Mouse (Mus musculus) C2C12 (cell line): ENCODE results near the gene D430041D05Rik.

Source experiments
- CTCF ChIP-seq: IDR thresholded peaks from one replicate; pipeline ENCODE4 v1.5.1; 2011; ENCODE audit not compliant: control insufficient read depth, insufficient read depth, insufficient read length
- FOSL1 ChIP-seq: IDR thresholded peaks from one replicate; pipeline ENCODE4 v1.8.0; 2011; ENCODE audit warnings: mild to moderate bottlenecking, low read length; ENCODE audit not compliant: poor library complexity, insufficient read depth, severe bottlenecking
- MAX ChIP-seq: IDR thresholded peaks from one replicate; pipeline ENCODE4 v1.6.1; 2011; ENCODE audit warnings: mild to moderate bottlenecking, control low read depth

- TF ChIP-seq FOSL1 (no peak), CTCF (no peak), MAX (no peak)
Observed at GRCm38 (mm10) chr2:104208415-104208814, 202.4 kb downstream of the D430041D05Rik start.
